Mouse (Mus musculus) 3134 (cell line): Measurements from ENCODE around the gene C3ar1.
A peak's percentile ranks its signal among the peaks of the same experiment; 100 is the strongest.

Experiments
- DNase-seq: peaks from one replicate; pipeline ENCODE4 v3.0.0-alpha.2; 2011; ENCODE audit warnings: low spot score; ENCODE audit not compliant: insufficient read length; ENCODE audit errors: extremely low read depth

The C3ar1 gene

GRCm38 (mm10) chr6:122828086-122828485 is 27.9 kb downstream of the C3ar1 start:
- DNase-seq, result no peak

DNA sequence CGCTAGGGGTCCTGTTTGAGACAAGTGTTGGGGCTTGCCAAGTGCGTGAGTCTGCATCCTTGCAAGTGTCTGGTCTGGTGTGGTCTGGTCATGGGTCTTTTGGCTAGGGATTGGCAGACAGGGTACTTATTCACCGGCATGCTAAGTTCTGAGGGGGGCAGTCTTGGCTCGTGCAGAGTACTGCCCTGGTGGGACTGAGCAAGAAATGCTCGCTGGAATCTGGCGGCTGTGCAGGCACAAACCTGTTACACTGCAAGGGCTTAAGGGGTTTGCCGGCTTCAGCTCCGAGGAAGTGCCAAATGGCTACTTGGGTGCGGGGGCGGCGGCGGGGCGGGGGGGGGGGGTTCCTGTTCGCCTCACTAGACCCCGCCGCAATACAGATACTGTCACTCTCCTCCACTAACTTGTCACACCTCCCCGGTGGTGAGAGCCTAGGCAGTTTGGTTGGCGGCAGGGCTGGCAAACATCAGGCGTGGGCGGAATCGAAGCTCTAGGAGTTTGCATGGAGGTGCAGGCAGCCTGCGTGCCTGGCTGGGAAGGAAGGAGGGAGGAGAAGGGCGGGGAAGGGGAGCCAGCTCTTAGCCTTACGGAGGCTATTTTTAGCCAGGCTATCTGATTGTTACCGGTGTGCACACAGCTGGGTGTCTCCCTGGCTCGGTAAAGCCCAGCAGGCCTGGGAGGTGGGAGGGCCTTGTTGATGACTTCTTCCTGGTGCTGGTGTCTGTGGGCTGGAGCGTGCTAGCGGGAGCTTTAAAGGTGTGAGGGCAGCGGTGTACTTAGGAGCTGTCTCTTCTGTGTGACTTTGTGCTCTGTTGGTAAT is 29.8 kb downstream of the C3ar1 start:
- DNase-seq, result peak; percentile 48

DNA sequence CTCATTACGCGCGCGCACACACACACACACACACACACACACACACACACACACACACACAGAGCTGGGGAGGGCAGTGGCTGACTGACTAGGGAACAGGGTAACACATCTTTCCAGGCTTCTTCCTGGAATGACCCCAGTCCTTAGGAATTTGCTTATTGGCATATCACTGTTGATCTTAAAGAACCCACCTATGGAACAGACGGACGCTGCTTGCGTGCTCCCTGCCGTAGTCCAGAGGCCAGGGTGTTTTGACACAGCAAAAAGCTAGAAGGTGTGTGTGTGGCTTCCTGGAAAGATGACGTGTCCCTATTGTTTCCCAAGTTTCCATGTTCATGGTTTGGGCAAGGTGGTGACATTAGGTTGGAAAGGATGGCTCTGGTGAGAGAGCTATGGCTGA is 30.8 kb downstream of the C3ar1 start:
- DNase-seq, result no peak

DNA sequence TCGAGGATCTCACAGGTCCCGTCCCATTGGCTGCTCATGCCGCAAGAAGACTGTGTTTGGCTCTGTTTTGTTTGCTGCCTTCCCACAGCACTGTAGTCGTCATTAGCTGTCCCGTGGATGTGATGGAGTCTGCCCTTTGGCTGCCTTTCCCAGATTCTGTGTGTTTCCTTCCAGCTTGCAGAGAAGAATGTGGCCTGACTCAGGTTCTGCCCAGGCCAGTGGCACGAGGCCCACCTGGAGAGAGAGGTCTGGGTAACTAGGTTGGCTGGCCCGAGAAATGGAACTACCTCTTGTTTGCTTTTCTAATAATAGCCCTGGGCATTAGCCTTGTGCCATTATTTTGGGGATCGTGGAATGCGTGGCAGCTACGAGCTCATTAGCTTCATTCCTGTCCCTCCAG is 31.9 kb downstream of the C3ar1 start:
- no peak for DNase-seq

DNA sequence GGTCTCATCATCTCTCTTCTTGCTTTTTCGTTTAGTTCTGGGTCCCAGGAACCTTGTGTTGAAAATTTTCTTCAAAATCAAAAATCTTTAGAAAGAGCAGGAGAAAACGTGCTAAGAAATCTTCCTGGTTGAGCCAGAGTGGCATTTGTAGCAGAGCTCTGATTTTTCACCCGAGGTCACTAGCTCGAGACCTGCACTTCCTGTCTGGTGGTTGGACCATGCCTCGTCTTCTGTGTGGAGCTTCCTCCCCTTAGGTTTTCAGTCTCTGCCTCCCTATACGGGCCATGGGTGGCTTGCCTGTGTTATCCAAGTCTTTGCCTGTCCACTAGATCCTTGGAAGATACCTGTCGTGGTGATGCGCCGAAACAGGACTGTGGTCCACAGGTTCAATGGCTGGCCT is 34.1 kb downstream of the C3ar1 start:
- DNase-seq, result no peak

DNA sequence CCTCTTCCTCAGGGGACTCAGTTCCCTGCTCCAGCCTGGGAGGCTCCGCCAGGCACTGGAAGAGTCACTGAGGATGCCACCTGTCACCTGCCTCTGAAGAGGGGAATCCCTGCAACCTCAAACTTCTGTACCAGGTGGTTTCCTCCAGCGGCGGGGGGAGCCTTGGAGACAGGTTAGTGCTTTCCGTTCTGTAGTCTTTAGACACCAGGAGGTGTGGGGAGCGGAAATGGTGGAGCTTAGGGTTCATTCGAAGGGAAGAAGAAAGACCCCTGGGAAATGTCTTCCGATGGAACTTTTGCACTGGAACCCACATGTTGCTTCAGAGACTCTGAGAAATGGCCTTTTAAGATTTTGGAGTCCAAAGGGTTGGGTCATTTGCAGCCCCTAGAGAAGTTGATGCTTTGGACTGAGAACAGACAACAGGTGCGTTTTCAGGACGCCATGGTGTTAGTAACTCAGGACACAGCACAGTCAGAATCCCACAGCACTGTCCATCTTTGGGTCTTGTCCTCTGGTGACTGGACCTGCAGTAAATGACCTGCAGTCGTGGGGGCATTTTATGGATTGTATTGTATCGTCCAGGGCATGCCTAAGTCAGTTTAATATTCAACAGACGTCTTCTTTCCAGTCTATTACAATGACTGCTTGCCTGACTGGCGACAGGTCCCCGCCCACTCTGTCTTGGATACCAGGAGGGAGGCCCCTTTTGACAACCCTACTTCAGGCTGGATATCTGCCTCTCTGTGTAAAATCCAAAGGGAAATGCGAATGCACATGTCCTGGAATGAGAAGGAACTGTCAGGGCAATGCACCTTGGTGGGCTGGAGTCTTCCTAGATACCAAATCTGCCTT is 34.9 kb downstream of the C3ar1 start:
- no peak for DNase-seq

GRCm38 (mm10) chr6:122820071-122820798 is 35.7 kb downstream of the C3ar1 start:
- DNase-seq, result no peak

DNA sequence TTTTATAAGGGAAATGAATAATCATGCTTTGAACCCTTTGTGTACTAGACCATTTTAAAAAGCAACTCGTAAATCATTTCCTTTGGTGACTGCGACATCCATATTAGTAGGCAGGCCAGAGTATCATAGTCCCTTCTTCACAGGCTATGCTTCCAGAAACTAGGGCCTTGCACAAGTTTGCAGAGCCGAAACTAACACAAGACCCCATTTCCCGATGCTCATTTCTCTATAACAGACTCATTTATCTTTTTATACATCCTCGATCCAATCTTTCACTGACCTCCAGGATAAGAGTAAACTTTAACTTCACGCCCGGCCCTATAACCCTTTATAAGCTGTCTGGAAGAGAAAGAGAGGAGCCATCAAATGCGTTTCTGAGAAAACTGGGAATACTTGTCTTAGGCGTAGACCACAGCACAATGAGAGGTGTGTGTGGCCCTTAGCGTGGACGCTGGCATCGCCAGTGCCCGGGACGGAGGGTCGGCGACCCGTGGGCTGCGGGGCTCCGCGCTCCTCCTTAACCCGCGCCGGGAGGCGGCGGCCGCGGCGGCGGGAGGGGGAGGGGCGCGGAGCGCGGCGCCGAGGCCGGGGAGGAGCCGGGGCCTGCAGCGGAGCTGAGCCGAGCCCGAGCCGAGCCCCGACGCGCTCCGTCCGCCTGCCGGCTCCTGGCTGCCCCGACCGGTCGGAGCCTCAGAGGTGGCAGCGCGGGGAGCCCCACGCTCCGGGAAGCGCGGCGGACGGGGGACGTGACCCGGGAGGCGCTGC is 36.5 kb downstream of the C3ar1 start, which contains the start of gene Foxj2:
Foxj2 (plus strand) TSS at position 609 of the 765 bp plus-strand sequence.
- DNase-seq, result peak; percentile 82

- no peak for DNase-seq
Measured at GRCm38 (mm10) chr6:122813640-122814039, 42.3 kb downstream of the C3ar1 start.

DNA sequence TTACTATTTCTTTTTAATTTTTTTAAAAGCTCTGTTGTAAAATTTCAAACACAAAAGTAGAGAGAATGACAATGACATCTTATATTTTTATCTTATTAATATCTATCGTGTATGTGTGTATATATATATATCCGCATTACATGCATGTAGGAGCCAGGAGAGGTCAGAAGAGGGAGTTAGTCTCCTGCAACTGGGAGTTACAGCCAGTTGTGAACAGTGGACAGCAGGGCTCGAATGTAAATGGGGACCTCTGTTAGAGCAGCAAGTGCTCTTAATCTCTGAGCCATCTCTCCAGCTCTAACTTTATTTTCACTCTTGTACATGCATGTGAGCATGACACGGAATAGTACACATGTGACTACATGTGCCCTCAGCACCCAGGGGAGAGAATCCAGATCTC is 43.2 kb downstream of the C3ar1 start:
- DNase-seq, result no peak

GRCm38 (mm10) chr6:122811771-122812600 is 44.0 kb downstream of the C3ar1 start:
- no peak for DNase-seq

GRCm38 (mm10) chr6:122811280-122811652 is 44.7 kb downstream of the C3ar1 start:
- DNase-seq, result peak; percentile 90

GRCm38 (mm10) chr6:122810615-122811279 is 45.2 kb downstream of the C3ar1 start:
- DNase-seq, result peak; percentile 92

DNA sequence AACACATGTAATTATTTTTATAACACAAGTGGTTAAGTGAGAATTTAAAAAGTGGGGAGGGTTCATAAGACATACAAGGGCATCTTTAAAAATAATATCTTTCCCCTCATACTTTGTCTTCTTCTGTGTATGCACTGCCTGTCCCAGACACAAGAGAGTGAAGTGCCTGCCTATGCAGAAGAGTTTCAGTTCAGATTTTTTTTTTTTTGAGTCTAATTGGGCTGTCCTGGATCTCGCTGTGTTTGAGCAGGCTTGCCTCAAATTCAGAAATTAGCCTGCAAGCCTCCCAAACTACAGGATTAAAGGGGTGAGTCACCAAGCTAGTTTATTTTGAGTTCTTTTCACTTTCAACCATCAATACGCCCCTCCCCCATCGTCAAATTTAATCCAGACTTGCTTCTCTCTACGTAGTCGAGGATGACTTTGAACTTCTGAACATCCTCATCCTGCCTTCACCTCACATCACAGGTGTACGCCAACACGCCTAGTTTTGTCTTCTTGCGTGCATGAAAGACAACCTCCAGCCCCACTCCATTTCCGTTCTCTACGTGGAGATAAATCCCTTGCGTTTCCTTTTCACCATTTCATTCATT is 45.8 kb downstream of the C3ar1 start:
- no peak for DNase-seq

- DNase-seq, result peak; percentile 32
Measured at GRCm38 (mm10) chr6:122804418-122804817, 51.5 kb downstream of the C3ar1 start.

GRCm38 (mm10) chr6:122801801-122802514 is 54.0 kb downstream of the C3ar1 start:
- no peak for DNase-seq

DNA sequence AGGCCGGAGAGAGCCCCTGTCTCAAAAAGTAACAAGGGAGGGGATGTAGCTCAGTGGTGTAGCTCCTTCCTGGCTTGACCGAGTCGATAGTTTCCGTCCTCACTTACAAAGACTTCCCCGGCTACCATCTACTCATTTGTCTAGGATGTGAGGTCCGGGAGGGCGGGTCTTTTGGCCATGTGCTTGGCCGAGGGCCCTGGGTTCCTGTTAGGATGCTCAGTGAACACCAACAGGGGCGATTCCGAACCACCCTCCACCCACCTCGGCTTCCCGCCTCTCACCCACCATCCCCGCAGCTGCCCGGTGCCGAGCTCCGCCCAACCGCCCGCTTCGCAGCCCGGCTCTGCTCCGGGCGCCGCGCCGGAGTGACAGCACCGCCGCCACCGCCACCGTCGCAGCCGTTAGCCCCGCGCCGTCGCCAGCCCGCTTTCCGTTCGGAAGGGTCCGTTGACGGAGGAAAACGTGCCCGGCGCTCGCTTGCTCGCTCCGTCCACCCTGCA is 54.6 kb downstream of the C3ar1 start, which contains the start of gene Slc2a3:
Slc2a3 (minus strand) TSS at position 340 of the 500 bp plus-strand sequence.
- DNase-seq, result no peak
